Mouse (Mus musculus) megakaryocyte, embryonic 14.5 days (primary cell): ENCODE data around the gene Apbb1.

Source experiments
- FLI1 ChIP-seq: IDR thresholded peaks from 2 replicates; pipeline ENCODE4 v1.6.1; 2012; ENCODE audit warnings: low read length, inconsistent platforms, mixed read lengths
- GATA1 ChIP-seq: IDR thresholded peaks from 3 replicates; pipeline ENCODE4 v1.6.1; 2012; ENCODE audit warnings: mixed read lengths, low read length, inconsistent platforms, borderline replicate concordance

- TF ChIP-seq GATA1 (no peak), FLI1 (no peak)
These were observed 5.2 kb downstream of the Apbb1 start for GRCm38 (mm10) chr7:105576166-105576748.
